In the genomic region with DNA sequence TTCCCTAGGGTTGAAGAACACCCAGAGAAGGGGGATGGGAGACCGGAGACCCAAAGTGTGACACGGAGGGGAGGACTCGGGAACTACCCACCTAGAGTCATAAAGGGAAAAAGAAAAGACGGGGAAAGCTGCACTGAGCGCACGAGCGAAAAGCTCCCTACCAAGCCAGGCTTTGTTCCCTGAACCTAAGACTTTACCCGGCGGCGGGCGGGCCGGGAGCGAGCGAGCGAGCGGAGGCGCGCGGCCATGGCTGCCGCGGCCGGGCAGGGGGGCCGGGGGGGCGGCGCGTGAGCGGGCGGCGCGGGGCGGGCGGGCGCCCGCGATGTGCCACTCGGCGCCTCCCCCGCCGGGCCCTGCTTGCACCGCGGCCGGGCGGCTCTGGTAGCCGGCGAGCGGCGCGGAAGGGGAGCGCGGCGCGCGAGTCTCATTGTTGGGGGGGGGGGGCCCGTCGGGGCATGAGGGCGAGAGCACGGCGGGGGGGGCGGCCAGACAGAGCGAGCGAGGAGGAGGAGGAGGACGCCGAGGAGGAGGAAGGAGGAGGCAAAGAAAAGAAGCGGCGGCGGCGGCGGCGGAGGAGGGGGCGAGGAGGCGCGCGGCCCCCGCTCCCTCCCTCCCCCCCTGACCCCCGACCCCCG, we compare ENCODE assay signal across 8 mouse cellular contexts. TPM values are rescaled to one million over a fixed set of nuclear protein-coding genes. Genes with fewer than 3 reads are reported as not detected.
DNase-seq lines count a peak whose midpoint lies in the region; ATAC-seq lines count a peak whose summit lies in the region.

TSS of gene Mllt6 (plus strand) at position 522 of the 635 bp plus-strand sequence.

- H3K36me3 ChIP-seq in hindbrain, embryonic 16.5 days (ENCODE audit: control insufficient read depth, insufficient read depth, low read length): peaks cover 6% of the 10 kb centered on the region

- peak within 1 kb of the TSS; percentile 88 for H3K4me3 ChIP-seq in hindbrain, embryonic 16.5 days (ENCODE audit: low read length)

- peaks cover 9% of the 10 kb centered on the region for H3K27me3 ChIP-seq in hindbrain, embryonic 16.5 days (replicated peaks; ENCODE audit: control insufficient read depth, insufficient read depth, low read length)

- peak within 1 kb of the TSS; percentile 90 for H3K4me2 ChIP-seq in hindbrain, embryonic 16.5 days (ENCODE audit: low read length)

- 0% methylated on average over 14 of the region's 76 CpGs for WGBS in hindbrain, embryonic 16.5 days

- H3K9ac ChIP-seq in hindbrain, embryonic 16.5 days (ENCODE audit: low read depth, low read length): peak within 1 kb of the TSS; percentile 88

- peak within 1 kb of the TSS; percentile 81 for H3K27ac ChIP-seq in hindbrain, embryonic 16.5 days (ENCODE audit: low read depth, low read length)

- no peaks in the 10 kb centered on the region for H3K9me3 ChIP-seq in hindbrain, embryonic 16.5 days (ENCODE audit: control insufficient read depth, low read length)

- peaks cover 43% of the 10 kb centered on the region for H3K4me1 ChIP-seq in hindbrain, embryonic 16.5 days (ENCODE audit: control insufficient read depth, insufficient read depth, low read depth, low read length)

- intact Hi-C loops in left cerebral cortex, postnatal 10 days (cut with DNase I): loop anchor here (5.0 kb wide), 1 partner anchor 34 kb away; no protein-coding TSS in a partner anchor

- ATAC-seq in hindbrain, embryonic 16.5 days: peak; percentile 69
- peak; percentile 8; the same call in 1 of the 2 replicates for ATAC-seq in megakaryocyte, adult 5-6 weeks (ENCODE audit: poor library complexity, severe bottlenecking)
- no peak for ATAC-seq in erythroid progenitor cell, adult 5-6 weeks (replicated peaks; ENCODE audit: low FRiP score, poor library complexity, severe bottlenecking)

- peak; percentile 86 for DNase-seq in ZHBTc4 (ENCODE audit: low read depth, low spot score)
- peak; percentile 79 for DNase-seq in cerebellum, adult 9-11 months
- DNase-seq in gastrocnemius, adult 8-10 months (ENCODE audit: low spot score in 2 of 2): peak; percentile 67 to 70
- DNase-seq in left cerebral cortex, postnatal 10 days (ENCODE audit: extremely low spot score in 1 of 2, low spot score in 2 of 2): peak; percentile 57 to 89
- peak; percentile 72 for DNase-seq in right cerebral cortex, postnatal 25 days

RNA-seq across cellular contexts. Expression of gene Mllt6, which starts in this region (rescaled TPM):
- total RNA-seq in gastrocnemius, adult 8-10 months (2022): 10 to 100 TPM; 45.5 to 63.7 (median 51.7) TPM
- polyA plus RNA-seq in hindbrain, embryonic 16.5 days (2015; fragmentation: Nextera tagmentation; extraction: Ambion mirVana): 3.1 and 3.3 TPM in 2 replicates
- 10 to 100 TPM; 66.9 to 71.6 TPM for total RNA-seq in left cerebral cortex, postnatal 10 days (2021)
- total RNA-seq in megakaryocyte, adult 5-6 weeks (2015): 4.3 and 6.3 TPM in 2 replicates
- 6.9 and 7.1 TPM in 2 replicates for total RNA-seq in megakaryocyte, adult 5-6 weeks (2017)
- total RNA-seq in erythroid progenitor cell, adult 5-6 weeks (2015; ENCODE audit: low replicate concordance): 2.1 and 9.7 TPM in 2 replicates
- total RNA-seq in erythroid progenitor cell, adult 5-6 weeks (2017; ENCODE audit: low replicate concordance): 1.3 and 3.9 TPM in 2 replicates

Comparison
In these comparisons a context has a peak if more than half of its experiments do, and no peak if none do; other contexts are left out.
1. RNA of gene Mllt6 (total RNA-seq): 66.9 to 71.6 TPM in left cerebral cortex, postnatal 10 days and 45.5 to 63.7 TPM in gastrocnemius, adult 8-10 months; 4.3 to 7.1 TPM in megakaryocyte, adult 5-6 weeks and 1.3 to 9.7 TPM in erythroid progenitor cell, adult 5-6 weeks; every median in the first group is over 4 times any median in the second.
2. Peak in every context shown above with its lines, with median percentiles within 50 percentile points of each other: DNase-seq.